Mouse (Mus musculus): ENCODE data around the gene Pinlyp. TPM values are rescaled to one million over a fixed set of nuclear protein-coding genes. Genes with fewer than 3 reads are reported as not detected.
A peak's percentile ranks its signal among the peaks of the same experiment; 100 is the strongest.

Pinlyp gene
- polyA plus RNA-seq, 1 experiment from 2014 or later = 0.55 TPM

- Histone ChIP-seq H3K27me3 (ENCODE audit: insufficient read depth, low read length) (0 out of 2 replicates have a peak, but pooled peaks cover 8% of the 10 kb centered on the region), H3K36me3 (ENCODE audit: insufficient read depth, low read length) (no peaks in the 10 kb centered on the region), H3K4me3 (replicated peaks; ENCODE audit: low read depth, low read length) (no peak overlapping the region), H3K9ac (ENCODE audit: low read depth, low read length) (no peak overlapping the region), H3K27ac (no peak overlapping the region), H3K4me1 (replicated peaks; ENCODE audit: insufficient read depth, low read length) (peaks cover 11% of the 10 kb centered on the region; the same call in 1 of the 2 replicates), H3K9me3 (replicated peaks; ENCODE audit: low read length) (no peaks in the 10 kb centered on the region), H3K4me2 (ENCODE audit: low read length) (no peak overlapping the region)
- TF ChIP-seq CTCF (IDR thresholded peaks at IDR 0.05; ENCODE audit: low read depth) = no peak
- no peak for ATAC-seq (replicated peaks; ENCODE audit: low FRiP score, low read depth)
- no peak for DNase-seq (ENCODE audit: low spot score)
- 27% methylated on average over 9 of the region's 10 CpGs for WGBS
Measured at GRCm38 (mm10) chr7:24504004-24504403, 41.9 kb downstream of the Pinlyp start.

DNA sequence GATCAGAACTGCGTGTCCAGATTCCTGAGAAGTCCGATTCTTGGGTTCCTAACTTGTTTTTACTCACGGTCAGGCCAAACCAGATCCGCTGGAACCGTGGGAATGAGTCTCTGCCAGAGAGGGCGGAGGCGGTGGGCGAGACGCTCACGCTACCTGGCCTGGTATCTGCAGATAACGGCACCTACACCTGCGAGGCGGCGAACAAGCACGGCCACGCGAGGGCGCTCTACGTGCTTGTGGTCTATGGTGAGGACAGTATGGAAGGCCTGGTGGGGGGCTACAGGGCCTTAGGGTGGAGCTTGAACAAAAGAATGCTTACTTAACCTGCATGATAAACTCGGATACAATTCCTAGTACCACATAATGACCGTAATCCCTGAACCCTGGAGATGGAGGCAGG, 44.4 kb downstream of the Pinlyp start:
- DNase-seq (ENCODE audit: low spot score) = no peak
- 0 out of 2 replicates have a peak, but pooled peaks cover 11% of the 10 kb centered on the region for H3K27me3 ChIP-seq (ENCODE audit: insufficient read depth, low read length)

DNA sequence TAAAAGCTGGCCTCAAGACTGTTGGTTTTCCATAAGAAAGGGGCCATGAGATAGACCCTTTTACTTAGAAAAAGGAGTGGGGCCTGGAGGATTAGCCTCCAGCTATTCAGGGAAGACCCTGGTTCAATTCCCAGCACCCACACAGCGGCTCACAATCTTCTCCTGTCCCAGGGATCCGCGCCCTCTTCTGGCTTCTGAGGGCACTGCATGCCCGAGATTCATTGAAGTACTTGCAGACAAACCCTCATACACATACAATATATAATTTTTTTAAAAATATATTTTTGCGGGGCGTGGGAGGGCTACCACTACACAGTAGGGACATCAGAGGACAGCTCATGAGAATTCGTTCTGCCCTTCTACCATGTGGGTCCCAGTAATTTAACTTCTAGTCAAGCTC, 45.0 kb downstream of the Pinlyp start:
- H3K27me3 ChIP-seq (ENCODE audit: insufficient read depth, low read length) = 0 out of 2 replicates have a peak, but pooled peaks cover 11% of the 10 kb centered on the region
- 49% methylated on average over 7 of the region's 7 CpGs for WGBS
- ATAC-seq (replicated peaks; ENCODE audit: low FRiP score, low read depth) (no peak), DNase-seq (ENCODE audit: low spot score) (no peak)
- no peaks in the 10 kb centered on the region for H3K9me3 ChIP-seq (replicated peaks; ENCODE audit: low read length)
- no peak overlapping the region for H3K27ac ChIP-seq
- peaks cover 8% of the 10 kb centered on the region; the same call in 1 of the 2 replicates for H3K4me1 ChIP-seq (replicated peaks; ENCODE audit: insufficient read depth, low read length)
- H3K4me2 ChIP-seq (ENCODE audit: low read length) = no peak overlapping the region
- H3K9ac ChIP-seq (ENCODE audit: low read depth, low read length) = no peak overlapping the region
- TF ChIP-seq CTCF (IDR thresholded peaks at IDR 0.05; ENCODE audit: low read depth) = peak; percentile 49
- no peaks in the 10 kb centered on the region for H3K36me3 ChIP-seq (ENCODE audit: insufficient read depth, low read length)
- no peak overlapping the region for H3K4me3 ChIP-seq (replicated peaks; ENCODE audit: low read depth, low read length)

More for the DNA sequence above, 44.4 kb downstream of the Pinlyp start:
- H3K9me3 ChIP-seq (replicated peaks; ENCODE audit: low read length) = no peaks in the 10 kb centered on the region
- no peaks in the 10 kb centered on the region for H3K36me3 ChIP-seq (ENCODE audit: insufficient read depth, low read length)
- ATAC-seq (replicated peaks; ENCODE audit: low FRiP score, low read depth) = no peak
- H3K27ac ChIP-seq = no peak overlapping the region
- no peak overlapping the region for H3K4me2 ChIP-seq (ENCODE audit: low read length)
- peak; percentile 35; the same call in 1 of the 2 replicates for TF ChIP-seq CTCF (IDR thresholded peaks at IDR 0.05; ENCODE audit: low read depth)
- H3K4me3 ChIP-seq (replicated peaks; ENCODE audit: low read depth, low read length) = no peak overlapping the region
- 64% methylated on average over 21 of the region's 21 CpGs for WGBS
- H3K9ac ChIP-seq (ENCODE audit: low read depth, low read length) = no peak overlapping the region
- H3K4me1 ChIP-seq (replicated peaks; ENCODE audit: insufficient read depth, low read length) = peaks cover 8% of the 10 kb centered on the region; the same call in 1 of the 2 replicates

- H3K9ac ChIP-seq (ENCODE audit: low read depth, low read length) = 0 out of 2 replicates have a peak overlapping the region, but pooled peaks have one; percentile 2
- peak overlapping the region; percentile 59 for H3K4me2 ChIP-seq (ENCODE audit: low read length)
- WGBS = 9% methylated on average over 43 of the region's 43 CpGs
- peak; percentile 70 for DNase-seq (ENCODE audit: low spot score)
- H3K27ac ChIP-seq = no peak overlapping the region
- 0 out of 2 replicates have a peak, but pooled peaks cover 11% of the 10 kb centered on the region for H3K27me3 ChIP-seq (ENCODE audit: insufficient read depth, low read length)
- peaks cover 8% of the 10 kb centered on the region; the same call in 1 of the 2 replicates for H3K4me1 ChIP-seq (replicated peaks; ENCODE audit: insufficient read depth, low read length)
- TF ChIP-seq CTCF (IDR thresholded peaks at IDR 0.05; ENCODE audit: low read depth) = peak; percentile 10; the same call in 1 of the 2 replicates
- peak; percentile 70 for ATAC-seq (replicated peaks; ENCODE audit: low FRiP score, low read depth)
- H3K9me3 ChIP-seq (replicated peaks; ENCODE audit: low read length) = no peaks in the 10 kb centered on the region
- H3K36me3 ChIP-seq (ENCODE audit: insufficient read depth, low read length) = no peaks in the 10 kb centered on the region
- peak overlapping the region; percentile 26; the same call in 1 of the 2 replicates for H3K4me3 ChIP-seq (replicated peaks; ENCODE audit: low read depth, low read length)
Measured at GRCm38 (mm10) chr7:24499856-24500577, 45.9 kb downstream of the Pinlyp start.

Other genes with a start within 250 kb of the Pinlyp start
- gene Zfp61, start 244.9 kb downstream of the Pinlyp start, polyA plus RNA-seq (2015; fragmentation: Nextera tagmentation; extraction: Ambion mirVana) = 22.9 and 24.6 TPM in 2 replicates
- gene Zfp94, start 229.5 kb downstream of the Pinlyp start, polyA plus RNA-seq (2015; fragmentation: Nextera tagmentation; extraction: Ambion mirVana) = 9.8 and 10.0 TPM in 2 replicates
- 0.27 and 0.45 TPM in 2 replicates for gene Tescl, start 212.2 kb downstream of the Pinlyp start, polyA plus RNA-seq (2015; fragmentation: Nextera tagmentation; extraction: Ambion mirVana)
- not detected in 2 replicates for gene Lypd5, start 196.9 kb downstream of the Pinlyp start, polyA plus RNA-seq (2015; fragmentation: Nextera tagmentation; extraction: Ambion mirVana)
- gene Kcnn4, start 175.9 kb downstream of the Pinlyp start, polyA plus RNA-seq (2015; fragmentation: Nextera tagmentation; extraction: Ambion mirVana) = 8.0 and 9.6 TPM in 2 replicates
- gene Smg9, start 146.5 kb downstream of the Pinlyp start, polyA plus RNA-seq (2015; fragmentation: Nextera tagmentation; extraction: Ambion mirVana) = 20.6 and 20.8 TPM in 2 replicates
- not detected in 2 replicates for gene Irgc1, start 93.8 kb downstream of the Pinlyp start, polyA plus RNA-seq (2015; fragmentation: Nextera tagmentation; extraction: Ambion mirVana)
- gene Plaur, start 83.6 kb downstream of the Pinlyp start, polyA plus RNA-seq (2015; fragmentation: Nextera tagmentation; extraction: Ambion mirVana) = 11.5 and 15.9 TPM in 2 replicates
- 7.1 and 8.2 TPM in 2 replicates for gene Cadm4, start 64.1 kb downstream of the Pinlyp start, polyA plus RNA-seq (2015; fragmentation: Nextera tagmentation; extraction: Ambion mirVana)
- 40.2 and 41.4 TPM in 2 replicates for gene Zfp428, start 39.1 kb downstream of the Pinlyp start, polyA plus RNA-seq (2015; fragmentation: Nextera tagmentation; extraction: Ambion mirVana)
- 0.06 and 0.12 TPM in 2 replicates for gene AC161166.1, start 33.7 kb downstream of the Pinlyp start, polyA plus RNA-seq (2015; fragmentation: Nextera tagmentation; extraction: Ambion mirVana)
- gene Irgq, start 15.4 kb downstream of the Pinlyp start, polyA plus RNA-seq (2015; fragmentation: Nextera tagmentation; extraction: Ambion mirVana) = 5.4 and 6.0 TPM in 2 replicates
- gene Xrcc1, start 171 bp upstream of the Pinlyp start, polyA plus RNA-seq (2015; fragmentation: Nextera tagmentation; extraction: Ambion mirVana) = 58.4 and 63.6 TPM in 2 replicates
- gene Ethe1, start 41.4 kb upstream of the Pinlyp start, polyA plus RNA-seq (2015; fragmentation: Nextera tagmentation; extraction: Ambion mirVana) = 43.7 and 43.8 TPM in 2 replicates
- gene Zfp575, start 41.5 kb upstream of the Pinlyp start, polyA plus RNA-seq (2015; fragmentation: Nextera tagmentation; extraction: Ambion mirVana) = 4.0 and 4.3 TPM in 2 replicates
- gene Phldb3, start 64.6 kb upstream of the Pinlyp start, polyA plus RNA-seq (2015; fragmentation: Nextera tagmentation; extraction: Ambion mirVana) = 0.11 and 0.20 TPM in 2 replicates
- gene Lypd3, start 90.4 kb upstream of the Pinlyp start, polyA plus RNA-seq (2015; fragmentation: Nextera tagmentation; extraction: Ambion mirVana) = 0.68 and 0.88 TPM in 2 replicates
- gene Tex101, start 130.6 kb upstream of the Pinlyp start, polyA plus RNA-seq (2015; fragmentation: Nextera tagmentation; extraction: Ambion mirVana) = not detected in 2 replicates
- gene BC049730, start 163.1 kb upstream of the Pinlyp start, polyA plus RNA-seq (2015; fragmentation: Nextera tagmentation; extraction: Ambion mirVana) = not detected in 2 replicates
- gene Gm4763, start 180.8 kb upstream of the Pinlyp start, polyA plus RNA-seq (2015; fragmentation: Nextera tagmentation; extraction: Ambion mirVana) = not detected in 2 replicates
- gene Cd177, start 214.2 kb upstream of the Pinlyp start, polyA plus RNA-seq (2015; fragmentation: Nextera tagmentation; extraction: Ambion mirVana) = 0.05 and 0.36 TPM in 2 replicates
- 0.11 and 0.22 TPM in 2 replicates for gene Ceacam10, start 231.1 kb upstream of the Pinlyp start, polyA plus RNA-seq (2015; fragmentation: Nextera tagmentation; extraction: Ambion mirVana)